Mouse (Mus musculus) B cell, adult 2 months (primary cell): ENCODE data around the gene Gdnf.

Experiments used
- DNase-seq, 2 experiments: peaks; one replicate each; pipeline ENCODE4 v3.0.0; 2022

The Gdnf gene

DNA sequence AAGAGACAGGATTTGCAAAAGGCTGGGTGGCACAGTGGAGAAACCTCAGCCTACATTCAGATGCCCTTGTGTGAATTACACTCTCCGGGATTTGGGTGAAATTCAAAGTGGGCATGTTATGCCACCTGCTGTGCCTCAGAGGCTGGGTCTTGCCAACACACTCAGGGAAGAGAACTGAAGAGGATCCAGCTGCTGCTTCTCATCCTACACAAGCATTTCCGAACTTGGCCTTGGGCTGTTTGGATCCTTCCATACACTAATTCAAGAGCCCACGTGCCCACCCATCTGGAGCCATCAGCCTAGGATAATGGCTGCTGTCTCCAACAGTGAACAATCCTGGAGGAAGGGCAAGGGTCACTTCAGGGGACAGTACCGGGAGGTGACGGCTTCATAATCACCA lies 52.7 kb downstream of the Gdnf start:
- DNase-seq, result no peak

DNA sequence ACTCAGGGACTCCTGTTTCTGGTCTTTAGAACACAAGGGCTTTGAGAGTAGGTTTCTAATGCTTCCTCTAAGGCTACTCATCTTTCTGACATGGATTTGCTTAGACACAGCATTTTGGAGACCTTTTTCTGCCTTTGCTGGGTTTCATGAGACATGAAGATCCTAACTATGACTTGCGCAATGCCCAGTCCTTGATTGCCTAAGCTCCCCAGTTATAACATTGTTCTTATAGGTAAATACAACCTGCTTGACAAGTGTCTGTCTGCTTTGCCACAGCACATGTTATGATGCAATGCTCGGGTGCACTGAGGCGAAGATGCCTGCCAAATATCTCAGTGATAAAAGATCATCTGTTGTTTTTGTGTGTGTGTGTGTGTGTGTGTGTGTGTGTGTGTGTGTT lies 54.7 kb downstream of the Gdnf start:
- no peak for DNase-seq

DNA sequence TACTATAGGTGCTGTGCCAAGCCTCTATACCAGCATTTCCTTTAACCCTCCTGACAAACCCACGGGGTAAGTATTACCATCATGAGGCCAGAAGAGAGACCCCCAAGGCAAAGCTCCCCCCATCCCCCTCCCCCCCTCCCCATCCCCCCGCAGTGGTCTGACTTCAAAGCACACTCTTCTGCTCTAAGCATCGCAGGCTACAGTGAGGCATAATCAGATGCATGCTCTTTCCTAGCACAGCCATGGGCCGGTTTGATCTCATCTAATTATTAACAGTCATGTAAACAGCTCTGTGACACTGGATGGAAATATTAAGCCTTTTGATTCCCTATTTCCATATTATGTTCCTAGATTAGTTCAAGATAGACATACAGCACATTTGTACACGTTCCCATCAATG lies 61.8 kb downstream of the Gdnf start:
- no peak for DNase-seq

DNA sequence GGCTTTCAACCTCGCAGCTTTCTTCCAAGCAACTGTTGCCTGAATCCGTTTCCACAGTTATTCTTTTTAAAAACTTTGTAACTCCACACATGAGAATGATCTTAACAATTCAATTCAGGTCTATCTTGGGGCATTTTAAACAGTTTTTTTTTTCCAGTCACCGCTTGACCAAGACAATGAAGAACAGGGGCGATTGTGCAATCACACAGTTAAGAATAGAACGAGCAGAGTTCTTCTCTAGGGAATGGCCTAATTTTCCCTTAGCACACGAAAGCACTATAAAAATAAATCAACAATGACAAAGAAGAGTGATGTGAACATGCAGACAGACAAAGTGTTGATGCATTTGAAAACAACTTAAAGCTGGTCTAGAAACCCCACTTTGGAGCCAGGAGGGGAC lies 65.2 kb downstream of the Gdnf start:
- DNase-seq, result no peak

DNA sequence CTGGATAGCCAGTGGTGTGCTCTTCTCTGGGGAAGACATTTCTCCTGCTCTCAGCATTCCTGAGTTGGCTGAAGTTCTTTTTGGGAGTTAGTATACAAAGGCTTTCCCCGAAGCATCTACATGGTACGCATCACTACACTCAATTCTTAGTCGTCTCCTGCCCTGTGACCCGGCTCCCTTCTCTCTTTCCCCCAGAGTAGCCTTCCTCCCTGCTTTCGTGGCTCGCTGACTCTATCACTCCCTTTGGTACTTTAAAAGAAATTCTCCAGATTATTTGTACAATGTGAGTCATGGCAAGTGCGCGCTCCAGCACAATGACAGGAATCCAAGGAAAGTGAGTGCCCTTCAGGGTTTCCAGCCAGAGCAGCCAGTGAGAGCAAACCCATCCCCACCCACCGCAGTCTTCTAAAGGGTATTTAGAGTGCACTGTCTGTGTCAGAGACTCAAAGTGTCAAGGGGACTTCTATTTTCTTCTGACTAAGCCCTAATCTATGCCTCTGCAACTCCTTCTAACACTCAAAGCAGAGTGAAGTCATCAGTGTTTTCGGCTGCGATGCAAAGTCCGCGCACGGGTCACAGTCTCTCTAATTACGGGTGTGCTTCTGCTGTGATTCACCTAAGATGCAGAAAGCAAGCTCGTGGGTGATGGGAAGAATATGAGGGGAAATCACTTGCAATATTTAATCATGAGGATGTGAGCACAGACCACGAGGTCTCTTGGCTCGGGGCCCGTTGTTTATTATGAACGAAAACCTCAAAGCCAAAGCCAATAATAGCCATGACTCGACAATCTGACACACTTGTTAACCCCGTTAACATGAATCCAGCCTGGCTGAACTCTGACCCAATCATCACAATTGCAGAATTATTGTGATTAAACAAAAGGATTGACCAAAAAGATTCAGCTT lies 67.2 kb downstream of the Gdnf start:
- no peak for DNase-seq

DNA sequence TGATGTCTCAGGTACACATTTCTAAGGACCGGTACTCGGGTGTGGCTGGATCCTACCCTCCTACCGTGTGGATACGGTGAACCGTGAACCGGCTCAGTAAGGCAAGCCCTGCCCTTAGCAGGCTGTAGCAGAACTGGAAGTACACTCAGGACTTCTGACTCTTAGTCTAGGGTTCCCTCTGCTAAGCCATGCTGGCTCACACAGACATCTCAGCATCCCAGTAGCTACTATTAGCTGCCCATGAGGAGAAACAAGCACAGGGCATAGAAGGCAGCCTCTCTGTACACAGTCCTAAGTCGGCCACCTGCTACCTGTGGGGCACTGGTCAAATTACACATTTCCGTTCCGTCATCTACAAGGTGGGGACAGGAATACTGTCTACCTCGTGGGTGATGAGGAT lies 68.2 kb downstream of the Gdnf start:
- DNase-seq, result no peak

DNA sequence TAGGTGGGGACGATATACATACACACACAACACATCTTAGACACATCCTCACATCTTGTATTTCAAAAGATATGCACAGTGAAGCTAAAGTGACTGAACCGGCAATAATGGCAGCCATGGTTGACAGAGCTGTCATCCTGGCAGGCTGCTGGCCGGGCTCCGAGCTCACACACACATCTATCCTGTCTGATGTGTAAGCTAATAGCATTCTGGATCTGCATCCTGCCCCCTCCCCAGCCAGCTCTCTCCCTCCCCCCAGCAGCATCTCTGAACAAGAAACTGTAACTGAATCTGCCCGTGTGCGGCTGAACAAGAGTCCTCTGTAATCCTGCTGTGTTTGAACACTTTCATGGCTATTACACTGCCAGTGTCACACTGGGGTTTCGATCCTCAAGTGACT lies 69.3 kb downstream of the Gdnf start:
- DNase-seq, result no peak

DNA sequence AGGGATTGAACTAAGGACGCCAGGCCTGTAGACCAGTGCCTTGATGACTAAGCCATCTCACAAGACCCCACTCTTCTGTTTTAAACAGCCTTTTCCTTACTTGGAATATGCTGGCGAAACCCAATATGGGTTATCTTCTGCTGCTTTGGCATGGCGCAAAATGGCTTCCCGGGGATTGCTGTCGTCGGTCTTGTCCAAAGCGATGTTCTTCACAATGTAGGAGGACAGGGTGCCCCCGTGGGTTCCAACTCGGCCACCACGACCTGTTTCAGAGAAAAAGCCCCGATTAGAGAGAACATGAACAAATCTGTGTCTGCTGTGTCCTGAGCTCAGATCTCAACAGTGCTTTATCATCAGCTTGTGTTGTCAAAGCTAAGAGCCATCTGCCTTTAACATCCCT lies 73.5 kb downstream of the Gdnf start:
- no peak for DNase-seq

DNA sequence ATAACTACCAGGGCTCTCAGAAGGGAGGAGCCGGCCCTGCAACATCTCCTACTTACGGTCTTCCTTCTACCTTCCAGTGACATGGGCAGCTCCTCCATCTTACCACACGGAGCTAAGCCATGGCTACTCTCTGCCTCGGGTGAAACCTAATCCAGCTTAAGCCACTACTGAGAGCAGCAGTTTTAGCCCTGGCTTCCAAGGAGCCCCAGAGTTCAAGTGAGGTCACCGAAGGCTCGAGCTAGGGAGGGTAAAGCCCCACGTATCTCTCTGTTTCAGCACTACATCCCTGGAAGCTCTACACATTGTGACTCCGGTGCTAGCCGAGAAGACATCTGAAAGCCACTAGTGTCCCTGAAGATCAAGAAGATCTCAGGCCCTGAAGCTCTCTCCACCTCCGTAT lies 74.5 kb downstream of the Gdnf start:
- no peak for DNase-seq

DNA sequence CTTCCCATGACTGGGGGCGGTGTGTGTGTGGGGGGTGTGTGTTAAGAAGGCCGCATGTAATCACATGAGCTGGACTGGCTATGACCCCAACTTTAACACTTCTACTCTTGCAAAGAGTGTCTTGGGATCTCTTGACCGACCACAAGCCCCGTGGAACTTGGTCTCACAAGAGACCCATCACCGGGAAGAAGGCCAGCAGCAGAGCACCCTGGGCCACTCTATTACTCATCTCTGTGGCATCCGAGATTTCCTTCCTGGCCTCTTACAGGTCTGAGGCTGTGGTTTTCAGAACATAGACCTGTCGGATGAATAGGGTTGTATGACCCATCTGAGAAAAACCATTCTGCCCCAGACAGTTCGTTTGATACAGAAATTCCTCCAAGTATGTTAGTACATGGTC lies 75.9 kb downstream of the Gdnf start:
- no peak for DNase-seq
